Mouse (Mus musculus) CH12.LX (cell line): ENCODE results near the gene Idh3a.

Source experiments
- CHD1 ChIP-seq: IDR thresholded peaks from 2 replicates; pipeline ENCODE4 v1.6.1; 2012; ENCODE audit warnings: low read depth, low read length, improper control_type of control experiment, inconsistent platforms
- CTCF ChIP-seq, 2 experiments: IDR thresholded peaks in 1 of 2; conservative IDR thresholded peaks in 1 of 2; 2 replicates each; pipeline ENCODE4 v1.5.1; 2011 to 2012; ENCODE audit warnings: low read depth in 2 of 2, low read length in 2 of 2, improper control_type of control experiment in 1 of 2, inconsistent platforms in 1 of 2, mild to moderate bottlenecking in 1 of 2, moderate library complexity in 1 of 2
- EP300 ChIP-seq: IDR thresholded peaks from 2 replicates; pipeline ENCODE4 v1.6.1; 2011; ENCODE audit warnings: low read length, improper control_type of control experiment
- MAFK ChIP-seq: IDR thresholded peaks from 2 replicates; pipeline ENCODE4 v1.6.1; 2011; ENCODE audit warnings: low read length, improper control_type of control experiment; ENCODE audit not compliant: insufficient replicate concordance
- MAX ChIP-seq: IDR thresholded peaks from 2 replicates; pipeline ENCODE4 v1.6.1; 2011; ENCODE audit warnings: low read length, improper control_type of control experiment
- POLR2A ChIP-seq: IDR thresholded peaks from 2 replicates; pipeline ENCODE4 v1.6.1; 2011; ENCODE audit warnings: low read depth, mild to moderate bottlenecking, improper control_type of control experiment, low read length
- UBTF ChIP-seq: IDR thresholded peaks from 2 replicates; pipeline ENCODE4 v1.6.1; 2012; ENCODE audit warnings: low read depth, mild to moderate bottlenecking, inconsistent platforms, low read length, improper control_type of control experiment, moderate library complexity
- ZNF384 ChIP-seq: IDR thresholded peaks from 2 replicates; pipeline ENCODE4 v1.6.1; 2012; ENCODE audit warnings: low read depth, low read length, improper control_type of control experiment, inconsistent platforms

DNA sequence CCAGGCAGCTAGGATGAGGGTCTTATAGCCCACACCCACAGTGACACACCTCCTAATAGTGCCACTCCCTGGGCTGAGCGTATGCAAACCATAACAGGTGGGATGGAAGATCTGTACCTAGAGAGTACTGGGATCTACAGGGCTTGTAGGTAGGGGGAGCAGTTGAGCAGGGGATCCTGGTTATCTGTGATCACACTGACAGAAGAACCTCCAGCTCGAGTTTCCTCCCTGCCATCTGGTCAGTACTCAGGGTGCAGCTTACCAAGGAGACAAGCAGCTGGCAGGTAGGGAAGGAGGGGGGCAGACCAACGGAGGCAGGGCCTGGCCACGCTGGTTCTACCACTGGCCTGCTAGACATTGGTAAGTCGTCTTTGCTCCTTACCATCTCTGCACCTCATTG, 33.7 kb upstream of the Idh3a start:
- TF ChIP-seq POLR2A = no peak
- TF ChIP-seq CTCF (conservative IDR thresholded peaks at IDR 0.05 in 1 of 2, IDR thresholded peaks at IDR 0.05 in 1 of 2; ENCODE audit: low read depth in 2 of 2, low read length in 2 of 2) = peak; percentile 59 to 78; a peak in 3 of 4 replicates
- TF ChIP-seq MAX = no peak
- no peak for TF ChIP-seq CHD1
- TF ChIP-seq ZNF384 = no peak
- TF ChIP-seq EP300 = no peak
- TF ChIP-seq UBTF = no peak
- TF ChIP-seq MAFK = no peak
